Mouse (Mus musculus): ENCODE data around the gene Ephb2.

Ephb2 gene

GRCm38 (mm10) chr4:136732536-136733121, 103.2 kb downstream of the Ephb2 start:
- no peak for DNase-seq (ENCODE audit: low spot score in 2 of 2)

- DNase-seq (ENCODE audit: low spot score in 2 of 2): no peak
Observed at GRCm38 (mm10) chr4:136731761-136732160, 104.0 kb downstream of the Ephb2 start.

GRCm38 (mm10) chr4:136731008-136731609, 104.7 kb downstream of the Ephb2 start:
- DNase-seq (ENCODE audit: low spot score in 2 of 2): no peak

GRCm38 (mm10) chr4:136730501-136730900, 105.3 kb downstream of the Ephb2 start:
- DNase-seq (ENCODE audit: low spot score in 2 of 2): no peak

- DNase-seq (ENCODE audit: low spot score in 2 of 2): no peak
Observed at GRCm38 (mm10) chr4:136729574-136729973, 106.2 kb downstream of the Ephb2 start.

GRCm38 (mm10) chr4:136726941-136727340, 108.8 kb downstream of the Ephb2 start:
- DNase-seq (ENCODE audit: low spot score in 2 of 2): no peak

- no peak for DNase-seq (ENCODE audit: low spot score in 2 of 2)
Observed at GRCm38 (mm10) chr4:136724731-136725130, 111.1 kb downstream of the Ephb2 start.

GRCm38 (mm10) chr4:136722361-136723082, 113.3 kb downstream of the Ephb2 start:
- DNase-seq (ENCODE audit: low spot score in 2 of 2): no peak

GRCm38 (mm10) chr4:136721937-136722336, 113.9 kb downstream of the Ephb2 start:
- no peak for DNase-seq (ENCODE audit: low spot score in 2 of 2)

- DNase-seq (ENCODE audit: low spot score in 2 of 2): no peak
Observed at GRCm38 (mm10) chr4:136720025-136720424, 115.8 kb downstream of the Ephb2 start.

- DNase-seq (ENCODE audit: low spot score in 2 of 2): no peak
Observed at GRCm38 (mm10) chr4:136718193-136718986, 117.4 kb downstream of the Ephb2 start.

- DNase-seq (ENCODE audit: low spot score in 2 of 2): no peak
Observed at GRCm38 (mm10) chr4:136716561-136716972, 119.2 kb downstream of the Ephb2 start.

GRCm38 (mm10) chr4:136714530-136714929, 121.3 kb downstream of the Ephb2 start:
- no peak for DNase-seq (ENCODE audit: low spot score in 2 of 2)

- DNase-seq (ENCODE audit: low spot score in 2 of 2): no peak
Observed at GRCm38 (mm10) chr4:136713889-136714288, 121.9 kb downstream of the Ephb2 start.

- no peak for DNase-seq (ENCODE audit: low spot score in 2 of 2)
Observed at GRCm38 (mm10) chr4:136713431-136713830, 122.4 kb downstream of the Ephb2 start.

GRCm38 (mm10) chr4:136711985-136712768, 123.6 kb downstream of the Ephb2 start:
- DNase-seq (ENCODE audit: low spot score in 2 of 2): no peak

- DNase-seq (ENCODE audit: low spot score in 2 of 2): no peak
Observed at GRCm38 (mm10) chr4:136710345-136710744, 125.4 kb downstream of the Ephb2 start.

- DNase-seq (ENCODE audit: low spot score in 2 of 2): no peak
Observed at GRCm38 (mm10) chr4:136708956-136709355, 126.8 kb downstream of the Ephb2 start.

GRCm38 (mm10) chr4:136706696-136707095, 129.1 kb downstream of the Ephb2 start:
- DNase-seq (ENCODE audit: low spot score in 2 of 2): no peak

GRCm38 (mm10) chr4:136705091-136705490, 130.7 kb downstream of the Ephb2 start:
- no peak for DNase-seq (ENCODE audit: low spot score in 2 of 2)

- DNase-seq (ENCODE audit: low spot score in 2 of 2): no peak
Observed at GRCm38 (mm10) chr4:136704551-136704950, 131.2 kb downstream of the Ephb2 start.
